Mouse (Mus musculus): ENCODE data around the gene Bbs4. TPM values are rescaled to one million over a fixed set of nuclear protein-coding genes. Genes with fewer than 3 reads are reported as not detected.
A peak's percentile ranks its signal among the peaks of the same experiment; 100 is the strongest.
"Not testable (repeated sequence)": the region's sequence is repeated elsewhere in the genome, so short reads cannot be mapped to it uniquely, and the experiment has no call there.

The Bbs4 gene
- polyA plus RNA-seq, 1 experiment = 13.0 TPM

DNA sequence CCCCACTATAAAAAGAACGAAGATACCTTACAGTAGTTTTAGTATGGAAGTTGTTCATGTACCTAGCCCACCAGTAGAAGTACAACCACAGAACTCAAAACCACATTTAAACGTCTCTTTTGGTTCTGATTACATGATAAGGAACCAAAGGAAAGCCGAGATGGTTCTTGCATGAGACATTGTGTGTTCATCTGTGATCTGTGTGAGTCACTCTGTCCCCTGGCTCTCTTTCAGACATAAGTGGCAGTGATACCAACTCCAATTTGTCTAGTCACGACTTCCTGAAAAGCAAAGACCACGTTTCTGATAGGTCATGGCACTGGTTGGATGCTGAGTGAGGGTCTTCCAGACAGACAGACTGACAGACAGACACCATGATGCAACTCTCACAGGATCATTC, 15.9 kb upstream of the Bbs4 start:
- H3K4me1 ChIP-seq (ENCODE audit: control insufficient read depth, insufficient read depth, low read length) = no peaks in the 10 kb centered on the region
- no peak overlapping the region for H3K4me3 ChIP-seq (ENCODE audit: low read depth, low read length)
- TF ChIP-seq CTCF (IDR thresholded peaks at IDR 0.05; ENCODE audit: low read depth, low read length) (no peak), EP300 (IDR thresholded peaks at IDR 0.05; ENCODE audit: insufficient read depth, low read depth, low read length) (no peak), POLR2A (IDR thresholded peaks at IDR 0.05; ENCODE audit: insufficient read depth, low read length) (no peak)
- H3K9ac ChIP-seq (ENCODE audit: low read depth, poor library complexity, severe bottlenecking) = no peak overlapping the region
- no peaks in the 10 kb centered on the region for H3K27me3 ChIP-seq (ENCODE audit: control insufficient read depth, insufficient read depth, low read length, poor library complexity, severe bottlenecking)
- H3K36me3 ChIP-seq (ENCODE audit: control insufficient read depth, insufficient read depth, low read length, poor library complexity, severe bottlenecking) = no peaks in the 10 kb centered on the region
- H3K9me3 ChIP-seq (replicated peaks; ENCODE audit: control insufficient read depth, insufficient read depth, low read length, poor library complexity, severe bottlenecking) = peaks cover 27% of the 10 kb centered on the region
- H3K27ac ChIP-seq (ENCODE audit: insufficient read depth, low read length) = no peak overlapping the region

- H3K27me3 ChIP-seq (ENCODE audit: control insufficient read depth, insufficient read depth, low read length, poor library complexity, severe bottlenecking); H3K27ac ChIP-seq (ENCODE audit: insufficient read depth, low read length); H3K4me1 ChIP-seq (ENCODE audit: control insufficient read depth, insufficient read depth, low read length); H3K9ac ChIP-seq (ENCODE audit: low read depth, poor library complexity, severe bottlenecking); H3K36me3 ChIP-seq (ENCODE audit: control insufficient read depth, insufficient read depth, low read length, poor library complexity, severe bottlenecking); H3K9me3 ChIP-seq (replicated peaks; ENCODE audit: control insufficient read depth, insufficient read depth, low read length, poor library complexity, severe bottlenecking); H3K4me3 ChIP-seq (ENCODE audit: low read depth, low read length): not testable (repeated sequence)
These were observed 7.2 kb upstream of the Bbs4 start for GRCm38 (mm10) chr9:59360487-59360886.

- not testable (repeated sequence) for H3K27ac ChIP-seq (ENCODE audit: insufficient read depth, low read length); H3K27me3 ChIP-seq (ENCODE audit: control insufficient read depth, insufficient read depth, low read length, poor library complexity, severe bottlenecking); H3K9ac ChIP-seq (ENCODE audit: low read depth, poor library complexity, severe bottlenecking); H3K4me3 ChIP-seq (ENCODE audit: low read depth, low read length); H3K9me3 ChIP-seq (replicated peaks; ENCODE audit: control insufficient read depth, insufficient read depth, low read length, poor library complexity, severe bottlenecking); H3K4me1 ChIP-seq (ENCODE audit: control insufficient read depth, insufficient read depth, low read length); H3K36me3 ChIP-seq (ENCODE audit: control insufficient read depth, insufficient read depth, low read length, poor library complexity, severe bottlenecking)
These were observed 4.7 kb upstream of the Bbs4 start for GRCm38 (mm10) chr9:59358041-59358440.

DNA sequence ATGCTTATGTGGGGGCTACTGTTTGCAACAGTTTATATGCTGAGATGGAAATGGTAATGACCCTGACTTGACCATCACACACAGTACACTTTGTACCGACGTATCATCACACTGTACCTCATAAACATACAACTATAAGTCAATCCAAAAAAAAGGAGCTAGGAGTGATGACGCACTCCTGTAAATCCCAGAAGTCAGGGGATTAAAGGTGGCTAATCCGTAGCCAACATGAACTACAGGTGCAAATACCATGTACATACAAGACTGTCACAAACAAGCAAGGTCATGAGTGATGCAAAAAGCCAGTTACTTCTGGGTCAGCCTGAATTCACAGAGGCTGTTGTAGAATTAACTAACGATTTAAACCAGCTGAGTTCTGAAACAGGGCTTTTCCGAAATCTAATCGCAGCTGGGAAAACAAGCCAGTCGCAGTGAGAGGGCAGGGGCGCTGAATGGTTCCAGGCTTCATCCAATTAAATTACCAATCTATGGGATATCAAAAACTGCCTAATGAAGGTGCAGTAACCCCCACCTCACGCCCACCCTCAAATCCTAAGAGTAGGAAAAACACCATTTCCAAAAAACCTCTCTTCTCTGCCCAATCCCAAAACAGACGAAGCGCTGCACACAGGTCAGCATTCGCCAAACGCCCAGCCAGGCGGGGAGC, 589 bp downstream of the Bbs4 start:
- no peak overlapping the region for H3K27ac ChIP-seq (ENCODE audit: insufficient read depth, low read length)
- TF ChIP-seq CTCF (IDR thresholded peaks at IDR 0.05; ENCODE audit: low read depth, low read length) (no peak), EP300 (IDR thresholded peaks at IDR 0.05; ENCODE audit: insufficient read depth, low read depth, low read length) (no peak), POLR2A (IDR thresholded peaks at IDR 0.05; ENCODE audit: insufficient read depth, low read length) (no peak)
- no peaks in the 10 kb centered on the region for H3K27me3 ChIP-seq (ENCODE audit: control insufficient read depth, insufficient read depth, low read length, poor library complexity, severe bottlenecking)
- H3K9me3 ChIP-seq (replicated peaks; ENCODE audit: control insufficient read depth, insufficient read depth, low read length, poor library complexity, severe bottlenecking) = no peaks in the 10 kb centered on the region
- peak overlapping the region; percentile 71 for H3K9ac ChIP-seq (ENCODE audit: low read depth, poor library complexity, severe bottlenecking)
- peak overlapping the region; percentile 69 for H3K4me3 ChIP-seq (ENCODE audit: low read depth, low read length)
- H3K36me3 ChIP-seq (ENCODE audit: control insufficient read depth, insufficient read depth, low read length, poor library complexity, severe bottlenecking) = no peaks in the 10 kb centered on the region
- no peaks in the 10 kb centered on the region for H3K4me1 ChIP-seq (ENCODE audit: control insufficient read depth, insufficient read depth, low read length)

DNA sequence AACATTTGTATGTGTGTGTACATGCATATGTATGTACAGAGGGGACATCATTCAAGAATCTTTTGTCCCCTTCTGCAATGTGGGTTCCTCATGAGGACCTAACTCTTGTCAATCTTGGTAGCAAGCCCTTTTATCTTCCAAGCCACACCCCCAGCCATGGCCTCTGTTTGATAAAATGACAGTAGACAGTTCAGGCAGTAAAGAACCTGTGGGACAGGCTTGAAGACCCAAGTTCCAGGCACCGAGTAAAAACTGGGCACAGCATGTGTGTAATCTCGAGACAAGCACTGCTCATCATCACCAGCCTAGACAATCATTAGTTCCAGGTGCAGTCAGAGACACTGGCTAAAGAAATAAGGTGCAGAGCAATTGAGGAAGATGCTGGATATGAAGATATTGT, 7.1 kb downstream of the Bbs4 start:
- no peak for TF ChIP-seq POLR2A (IDR thresholded peaks at IDR 0.05; ENCODE audit: insufficient read depth, low read length)
- TF ChIP-seq CTCF (IDR thresholded peaks at IDR 0.05; ENCODE audit: low read depth, low read length) = no peak
- TF ChIP-seq EP300 (IDR thresholded peaks at IDR 0.05; ENCODE audit: insufficient read depth, low read depth, low read length) = no peak
- no peak overlapping the region for H3K9ac ChIP-seq (ENCODE audit: low read depth, poor library complexity, severe bottlenecking)
- H3K4me3 ChIP-seq (ENCODE audit: low read depth, low read length) = no peak overlapping the region
- H3K36me3 ChIP-seq (ENCODE audit: control insufficient read depth, insufficient read depth, low read length, poor library complexity, severe bottlenecking) = no peaks in the 10 kb centered on the region
- H3K27me3 ChIP-seq (ENCODE audit: control insufficient read depth, insufficient read depth, low read length, poor library complexity, severe bottlenecking) = no peaks in the 10 kb centered on the region
- H3K9me3 ChIP-seq (replicated peaks; ENCODE audit: control insufficient read depth, insufficient read depth, low read length, poor library complexity, severe bottlenecking) = no peaks in the 10 kb centered on the region
- no peak overlapping the region for H3K27ac ChIP-seq (ENCODE audit: insufficient read depth, low read length)
- H3K4me1 ChIP-seq (ENCODE audit: control insufficient read depth, insufficient read depth, low read length) = no peaks in the 10 kb centered on the region

DNA sequence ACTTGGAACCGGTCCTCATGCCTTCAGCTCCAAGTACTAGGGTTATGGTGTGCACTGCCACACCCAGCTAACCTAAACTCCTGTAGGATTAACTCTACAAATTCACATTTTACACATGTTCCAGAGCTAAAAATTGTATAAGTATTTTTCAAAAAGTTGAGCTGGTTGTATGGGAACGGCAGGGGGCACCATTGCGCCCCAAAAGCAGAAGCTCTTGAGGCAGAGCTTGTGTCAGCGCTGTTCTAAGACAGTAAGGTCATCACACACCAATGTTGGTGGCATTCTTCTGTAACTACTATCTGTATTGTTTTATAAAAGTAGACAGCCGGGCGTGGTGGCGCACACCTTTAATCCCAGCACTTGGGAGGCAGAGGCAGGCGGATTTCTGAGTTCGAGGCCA, 13.3 kb downstream of the Bbs4 start:
- Histone ChIP-seq H3K4me1 (ENCODE audit: control insufficient read depth, insufficient read depth, low read length) (no peaks in the 10 kb centered on the region), H3K27ac (ENCODE audit: insufficient read depth, low read length) (no peak overlapping the region), H3K27me3 (ENCODE audit: control insufficient read depth, insufficient read depth, low read length, poor library complexity, severe bottlenecking) (no peaks in the 10 kb centered on the region), H3K4me3 (ENCODE audit: low read depth, low read length) (no peak overlapping the region), H3K36me3 (ENCODE audit: control insufficient read depth, insufficient read depth, low read length, poor library complexity, severe bottlenecking) (no peaks in the 10 kb centered on the region), H3K9me3 (replicated peaks; ENCODE audit: control insufficient read depth, insufficient read depth, low read length, poor library complexity, severe bottlenecking) (no peaks in the 10 kb centered on the region), H3K9ac (ENCODE audit: low read depth, poor library complexity, severe bottlenecking) (no peak overlapping the region)
- no peak for TF ChIP-seq EP300 (IDR thresholded peaks at IDR 0.05; ENCODE audit: insufficient read depth, low read depth, low read length)
- TF ChIP-seq CTCF (IDR thresholded peaks at IDR 0.05; ENCODE audit: low read depth, low read length) = peak; percentile 54

Data from ES-Bruce4 (cell line).